Mouse (Mus musculus): ENCODE measurements at regions not wholly inside any gene's neighbourhood (a gene's known extent, or its start where the extent isn't known, plus 50 kb on each side); places are given as distances from the start of the nearest gene placed in this dataset.

- no peak for DNase-seq (ENCODE audit: low spot score)
Observed at GRCm38 (mm10) chr4:79362522-79362921, 1150.8 kb upstream of the Ptprd start.

GRCm38 (mm10) chr4:79357720-79358119 is 1146.0 kb upstream of the Ptprd start:
- peak; percentile 5 for DNase-seq (ENCODE audit: low spot score)

- DNase-seq (ENCODE audit: low spot score): no peak
Observed at GRCm38 (mm10) chr4:79309890-79310727, 1098.3 kb upstream of the Ptprd start.

- no peak for DNase-seq (ENCODE audit: low spot score)
Observed at GRCm38 (mm10) chr4:79291091-79291490, 1079.3 kb upstream of the Ptprd start.

- DNase-seq (ENCODE audit: low spot score): no peak
Observed at GRCm38 (mm10) chr4:79265044-79265443, 1053.3 kb upstream of the Ptprd start.

- no peak for DNase-seq (ENCODE audit: low spot score)
Observed at GRCm38 (mm10) chr4:79243184-79243583, 1031.4 kb upstream of the Ptprd start.

GRCm38 (mm10) chr4:79241647-79242046 is 1029.9 kb upstream of the Ptprd start:
- no peak for DNase-seq (ENCODE audit: low spot score)

- DNase-seq (ENCODE audit: low spot score): no peak
Observed at GRCm38 (mm10) chr4:79224101-79224734, 1012.5 kb upstream of the Ptprd start.
